Mouse (Mus musculus) hindbrain, embryonic 12.5 days (tissue): ENCODE measurements at regions not wholly inside any gene's neighbourhood (a gene's known extent, or its start where the extent isn't known, plus 50 kb on each side); places are given as distances from the start of the nearest gene placed in this dataset.

Experiments used
- ATAC-seq: fragments of 200-750 bp; cut with Nextera tagmentation; 2 replicates; pipeline ENCODE4 v1.8.0; 2017; ENCODE audit warnings: moderate TSS enrichment; ENCODE audit not compliant: low FRiP score
- H3K27ac ChIP-seq: fragments of 300-500 bp; sonication (generic); 2 replicates; pipeline ENCODE4 v1.5.1; 2016; ENCODE audit warnings: mild to moderate bottlenecking
- H3K27me3 ChIP-seq: fragments of 300-500 bp; sonication (generic); 2 replicates; pipeline ENCODE4 v1.6.1; 2016; ENCODE audit warnings: mild to moderate bottlenecking
- H3K36me3 ChIP-seq: fragments of 300-500 bp; sonication (generic); 2 replicates; pipeline ENCODE4 v1.6.1; 2016; ENCODE audit warnings: mild to moderate bottlenecking
- H3K4me1 ChIP-seq: fragments of 300-500 bp; sonication (generic); 2 replicates; pipeline ENCODE4 v1.6.1; 2016
- H3K4me2 ChIP-seq: fragments of 300-500 bp; sonication (generic); replicated peaks from 2 replicates; pipeline ENCODE4 v1.6.1; 2016; ENCODE audit warnings: mild to moderate bottlenecking
- H3K4me3 ChIP-seq: fragments of 300-500 bp; sonication (generic); 2 replicates; pipeline ENCODE4 v1.5.1; 2016; ENCODE audit warnings: mild to moderate bottlenecking
- H3K9ac ChIP-seq: fragments of 300-500 bp; sonication (generic); 2 replicates; pipeline ENCODE4 v1.6.1; 2016; ENCODE audit warnings: mild to moderate bottlenecking, moderate library complexity
- H3K9me3 ChIP-seq: fragments of 300-500 bp; sonication (generic); replicated peaks from 2 replicates; pipeline ENCODE4 v1.6.1; 2016; ENCODE audit warnings: mild to moderate bottlenecking
- WGBS: fragments of 180-500 bp; shearing (Covaris S2); methylation state at CpG from one replicate; pipeline ENCODE4 v1.1.7; 2016; 5-methylcytosine and 5-hydroxymethylcytosine counted together

- Histone ChIP-seq H3K4me1 (peaks cover 24% of the 10 kb centered on the region), H3K9me3 (no peaks in the 10 kb centered on the region), H3K27ac (peak overlapping the region; percentile 85), H3K4me2 (peak overlapping the region; percentile 43), H3K27me3 (peaks cover 5% of the 10 kb centered on the region; the same call in 1 of the 2 replicates), H3K4me3 (no peak overlapping the region), H3K9ac (peak overlapping the region; percentile 33; the same call in 1 of the 2 replicates), H3K36me3 (no peaks in the 10 kb centered on the region)
- WGBS = under 1% methylated on average over 18 of the region's 18 CpGs
- peak; percentile 90 for ATAC-seq
These were observed 86.9 kb downstream of the Bdh1 start for GRCm38 (mm10) chr16:31508981-31509380.

- peaks cover 24% of the 10 kb centered on the region for H3K4me1 ChIP-seq
- H3K27me3 ChIP-seq = peaks cover 5% of the 10 kb centered on the region; the same call in 1 of the 2 replicates
- no peak overlapping the region for H3K4me2 ChIP-seq
- WGBS = 73% methylated on average over 8 of the region's 8 CpGs
- no peak overlapping the region; the same call in 1 of the 2 replicates for H3K27ac ChIP-seq
- ATAC-seq = no peak
- H3K36me3 ChIP-seq = no peaks in the 10 kb centered on the region
- no peak overlapping the region for H3K9ac ChIP-seq
- no peak overlapping the region for H3K4me3 ChIP-seq
- H3K9me3 ChIP-seq = no peaks in the 10 kb centered on the region
These were observed 88.0 kb downstream of the Bdh1 start for GRCm38 (mm10) chr16:31510097-31510496.

GRCm38 (mm10) chr16:31518816-31519215 lies 96.7 kb downstream of the Bdh1 start:
- H3K9me3 ChIP-seq = no peaks in the 10 kb centered on the region
- H3K27me3 ChIP-seq = no peaks in the 10 kb centered on the region
- H3K4me2 ChIP-seq = no peak overlapping the region
- H3K4me3 ChIP-seq = no peak overlapping the region
- WGBS = 92% methylated on average over 3 of the region's 3 CpGs
- H3K9ac ChIP-seq = no peak overlapping the region
- no peaks in the 10 kb centered on the region for H3K36me3 ChIP-seq
- H3K4me1 ChIP-seq = 0 out of 2 replicates have a peak, but pooled peaks cover 3% of the 10 kb centered on the region
- H3K27ac ChIP-seq = no peak overlapping the region
- ATAC-seq = no peak

GRCm38 (mm10) chr16:31520081-31520480 lies 98.0 kb downstream of the Bdh1 start:
- Histone ChIP-seq H3K4me3 (no peak overlapping the region), H3K36me3 (no peaks in the 10 kb centered on the region), H3K9ac (no peak overlapping the region), H3K4me2 (no peak overlapping the region), H3K27me3 (no peaks in the 10 kb centered on the region), H3K9me3 (no peaks in the 10 kb centered on the region), H3K27ac (no peak overlapping the region), H3K4me1 (peaks cover 7% of the 10 kb centered on the region; the same call in 1 of the 2 replicates)
- 83% methylated on average over 9 of the region's 9 CpGs for WGBS
- ATAC-seq = no peak

GRCm38 (mm10) chr16:31521786-31522185 lies 99.7 kb downstream of the Bdh1 start:
- Histone ChIP-seq H3K4me2 (no peak overlapping the region), H3K9ac (no peak overlapping the region), H3K9me3 (no peaks in the 10 kb centered on the region), H3K4me3 (no peak overlapping the region), H3K27ac (no peak overlapping the region), H3K27me3 (no peaks in the 10 kb centered on the region), H3K4me1 (peaks cover 7% of the 10 kb centered on the region; the same call in 1 of the 2 replicates), H3K36me3 (no peaks in the 10 kb centered on the region)
- WGBS = 75% methylated on average over 6 of the region's 6 CpGs
- no peak for ATAC-seq

- H3K27ac ChIP-seq = no peak overlapping the region
- H3K4me2 ChIP-seq = no peak overlapping the region
- H3K9me3 ChIP-seq = no peaks in the 10 kb centered on the region
- 82% methylated on average over 10 of the region's 10 CpGs for WGBS
- H3K27me3 ChIP-seq = no peaks in the 10 kb centered on the region
- H3K4me1 ChIP-seq = peaks cover 5% of the 10 kb centered on the region
- no peaks in the 10 kb centered on the region for H3K36me3 ChIP-seq
- H3K4me3 ChIP-seq = no peak overlapping the region
- H3K9ac ChIP-seq = no peak overlapping the region
- no peak for ATAC-seq
These were observed 104.7 kb downstream of the Bdh1 start for GRCm38 (mm10) chr16:31526711-31527344.

GRCm38 (mm10) chr16:31528596-31529283 lies 106.7 kb downstream of the Bdh1 start:
- no peaks in the 10 kb centered on the region for H3K27me3 ChIP-seq
- H3K9me3 ChIP-seq = no peaks in the 10 kb centered on the region
- H3K4me3 ChIP-seq = no peak overlapping the region
- H3K9ac ChIP-seq = no peak overlapping the region
- WGBS = 70% methylated on average over 11 of the region's 11 CpGs
- H3K4me2 ChIP-seq = no peak overlapping the region
- no peak for ATAC-seq
- no peak overlapping the region for H3K27ac ChIP-seq
- H3K36me3 ChIP-seq = no peaks in the 10 kb centered on the region
- peaks cover 9% of the 10 kb centered on the region for H3K4me1 ChIP-seq

GRCm38 (mm10) chr16:31529284-31529958 lies 107.3 kb downstream of the Bdh1 start:
- Histone ChIP-seq H3K27me3 (no peaks in the 10 kb centered on the region), H3K27ac (no peak overlapping the region), H3K4me2 (no peak overlapping the region), H3K36me3 (no peaks in the 10 kb centered on the region), H3K4me3 (no peak overlapping the region), H3K4me1 (peaks cover 4% of the 10 kb centered on the region; the same call in 1 of the 2 replicates), H3K9me3 (no peaks in the 10 kb centered on the region), H3K9ac (no peak overlapping the region)
- no peak for ATAC-seq
- 86% methylated on average over 13 of the region's 13 CpGs for WGBS

GRCm38 (mm10) chr16:31530090-31530489 lies 108.0 kb downstream of the Bdh1 start:
- Histone ChIP-seq H3K27me3 (no peaks in the 10 kb centered on the region), H3K36me3 (no peaks in the 10 kb centered on the region), H3K27ac (no peak overlapping the region), H3K9ac (no peak overlapping the region), H3K4me3 (no peak overlapping the region), H3K9me3 (no peaks in the 10 kb centered on the region), H3K4me1 (peaks cover 10% of the 10 kb centered on the region), H3K4me2 (no peak overlapping the region)
- 90% methylated on average over 8 of the region's 8 CpGs for WGBS
- ATAC-seq = no peak

- no peak overlapping the region for H3K27ac ChIP-seq
- no peak overlapping the region for H3K9ac ChIP-seq
- H3K9me3 ChIP-seq = no peaks in the 10 kb centered on the region
- H3K4me3 ChIP-seq = no peak overlapping the region
- no peak overlapping the region for H3K4me2 ChIP-seq
- H3K4me1 ChIP-seq = peaks cover 11% of the 10 kb centered on the region
- H3K27me3 ChIP-seq = no peaks in the 10 kb centered on the region
- H3K36me3 ChIP-seq = no peaks in the 10 kb centered on the region
- WGBS = 70% methylated on average over 6 of the region's 6 CpGs
- no peak for ATAC-seq
These were observed 111.2 kb downstream of the Bdh1 start for GRCm38 (mm10) chr16:31533196-31533777.

- H3K27ac ChIP-seq = 0 out of 2 replicates have a peak overlapping the region, but pooled peaks have one; percentile 26
- no peaks in the 10 kb centered on the region for H3K27me3 ChIP-seq
- no peak for ATAC-seq
These were observed 112.9 kb downstream of the Bdh1 start for GRCm38 (mm10) chr16:31534923-31535523.

GRCm38 (mm10) chr16:31536328-31536727 lies 114.2 kb downstream of the Bdh1 start:
- 83% methylated on average over 3 of the region's 3 CpGs for WGBS
- no peaks in the 10 kb centered on the region for H3K27me3 ChIP-seq
- ATAC-seq = no peak
- no peaks in the 10 kb centered on the region for H3K9me3 ChIP-seq
- H3K4me1 ChIP-seq = peaks cover 11% of the 10 kb centered on the region
- no peak overlapping the region for H3K4me2 ChIP-seq
- H3K27ac ChIP-seq = no peak overlapping the region
- H3K36me3 ChIP-seq = no peaks in the 10 kb centered on the region
- H3K9ac ChIP-seq = no peak overlapping the region
- no peak overlapping the region for H3K4me3 ChIP-seq

More at GRCm38 (mm10) chr16:31534923-31535523, 112.9 kb downstream of the Bdh1 start:
- H3K4me3 ChIP-seq = no peak overlapping the region
- 7% methylated on average over 4 of the region's 4 CpGs for WGBS
- H3K9ac ChIP-seq = no peak overlapping the region
- H3K4me1 ChIP-seq = peaks cover 11% of the 10 kb centered on the region
- H3K9me3 ChIP-seq = no peaks in the 10 kb centered on the region
- no peaks in the 10 kb centered on the region for H3K36me3 ChIP-seq
- H3K4me2 ChIP-seq = no peak overlapping the region
